Mouse (Mus musculus): Measurements from ENCODE around the gene Cfap221. TPM values are rescaled to one million over a fixed set of nuclear protein-coding genes. Genes with fewer than 3 reads are reported as not detected.

Gene Cfap221
- polyA plus RNA-seq, 1 experiment from 2014 or later, result 0.11 TPM

- no peak overlapping the region for H3K27ac ChIP-seq (replicated peaks)
- no peak for TF ChIP-seq CTCF (IDR thresholded peaks at IDR 0.05; ENCODE audit: low read depth)
- TF ChIP-seq EP300 (optimal IDR thresholded peaks at IDR 0.05), result no peak
- H3K9me3 ChIP-seq (ENCODE audit: control insufficient read depth, low read length), result no peaks in the 10 kb centered on the region
- no peak overlapping the region for H3K9ac ChIP-seq (ENCODE audit: low read length)
- H3K4me3 ChIP-seq (ENCODE audit: low read depth, low read length), result no peak overlapping the region
- H3K36me3 ChIP-seq (ENCODE audit: control insufficient read depth, insufficient read depth, low read length), result no peaks in the 10 kb centered on the region
- ATAC-seq (ENCODE audit: low FRiP score, low TSS enrichment) (no peak), DNase-seq (ENCODE audit: low spot score) (no peak)
- 77% methylated on average over 7 of the region's 7 CpGs for WGBS
- H3K4me1 ChIP-seq (replicated peaks; ENCODE audit: control insufficient read depth, insufficient read depth), result no peaks in the 10 kb centered on the region
- no peak overlapping the region for H3K4me2 ChIP-seq (replicated peaks; ENCODE audit: low read depth)
- no peaks in the 10 kb centered on the region for H3K27me3 ChIP-seq (ENCODE audit: control insufficient read depth, insufficient read depth, low read length)
Measured at GRCm38 (mm10) chr1:120035456-120036034, 38.5 kb upstream of the Cfap221 start.

GRCm38 (mm10) chr1:120034793-120035192 is 37.8 kb upstream of the Cfap221 start:
- ATAC-seq (ENCODE audit: low FRiP score, low TSS enrichment) (no peak), DNase-seq (ENCODE audit: low spot score) (no peak)
- H3K27me3 ChIP-seq (ENCODE audit: control insufficient read depth, insufficient read depth, low read length), result no peaks in the 10 kb centered on the region
- no peak overlapping the region for H3K4me2 ChIP-seq (replicated peaks; ENCODE audit: low read depth)
- no peak overlapping the region for H3K27ac ChIP-seq (replicated peaks)
- H3K9ac ChIP-seq (ENCODE audit: low read length), result no peak overlapping the region
- 54% methylated on average over 1 of the region's 1 CpGs for WGBS
- H3K4me3 ChIP-seq (ENCODE audit: low read depth, low read length), result no peak overlapping the region
- no peaks in the 10 kb centered on the region for H3K4me1 ChIP-seq (replicated peaks; ENCODE audit: control insufficient read depth, insufficient read depth)
- no peaks in the 10 kb centered on the region for H3K36me3 ChIP-seq (ENCODE audit: control insufficient read depth, insufficient read depth, low read length)
- TF ChIP-seq CTCF (IDR thresholded peaks at IDR 0.05; ENCODE audit: low read depth) (no peak), EP300 (optimal IDR thresholded peaks at IDR 0.05) (no peak)
- no peaks in the 10 kb centered on the region for H3K9me3 ChIP-seq (ENCODE audit: control insufficient read depth, low read length)

- Histone ChIP-seq H3K4me1 (replicated peaks; ENCODE audit: control insufficient read depth, insufficient read depth) (no peaks in the 10 kb centered on the region), H3K4me2 (replicated peaks; ENCODE audit: low read depth) (no peak overlapping the region), H3K4me3 (ENCODE audit: low read depth, low read length) (no peak overlapping the region), H3K36me3 (ENCODE audit: control insufficient read depth, insufficient read depth, low read length) (no peaks in the 10 kb centered on the region), H3K9ac (ENCODE audit: low read length) (no peak overlapping the region), H3K9me3 (ENCODE audit: control insufficient read depth, low read length) (no peaks in the 10 kb centered on the region), H3K27me3 (ENCODE audit: control insufficient read depth, insufficient read depth, low read length) (no peaks in the 10 kb centered on the region), H3K27ac (replicated peaks) (no peak overlapping the region)
- TF ChIP-seq CTCF (IDR thresholded peaks at IDR 0.05; ENCODE audit: low read depth) (no peak), EP300 (optimal IDR thresholded peaks at IDR 0.05) (no peak)
- ATAC-seq (ENCODE audit: low FRiP score, low TSS enrichment) (no peak), DNase-seq (ENCODE audit: low spot score) (no peak)
- WGBS, result 75% methylated on average over 2 of the region's 2 CpGs
Measured at GRCm38 (mm10) chr1:120033469-120033854, 36.4 kb upstream of the Cfap221 start.

GRCm38 (mm10) chr1:120032804-120033468 is 35.9 kb upstream of the Cfap221 start:
- Histone ChIP-seq H3K4me3 (ENCODE audit: low read depth, low read length) (no peak overlapping the region), H3K27me3 (ENCODE audit: control insufficient read depth, insufficient read depth, low read length) (no peaks in the 10 kb centered on the region), H3K9ac (ENCODE audit: low read length) (no peak overlapping the region), H3K9me3 (ENCODE audit: control insufficient read depth, low read length) (no peaks in the 10 kb centered on the region), H3K36me3 (ENCODE audit: control insufficient read depth, insufficient read depth, low read length) (no peaks in the 10 kb centered on the region), H3K4me1 (replicated peaks; ENCODE audit: control insufficient read depth, insufficient read depth) (no peaks in the 10 kb centered on the region), H3K4me2 (replicated peaks; ENCODE audit: low read depth) (no peak overlapping the region), H3K27ac (replicated peaks) (no peak overlapping the region)
- 40% methylated on average over 10 of the region's 10 CpGs for WGBS
- ATAC-seq (ENCODE audit: low FRiP score, low TSS enrichment) (peak; percentile 90), DNase-seq (ENCODE audit: low spot score) (peak; percentile 91)
- TF ChIP-seq EP300 (optimal IDR thresholded peaks at IDR 0.05) (no peak), CTCF (IDR thresholded peaks at IDR 0.05; ENCODE audit: low read depth) (peak; percentile 99)

GRCm38 (mm10) chr1:120030474-120030873 is 33.4 kb upstream of the Cfap221 start:
- H3K36me3 ChIP-seq (ENCODE audit: control insufficient read depth, insufficient read depth, low read length), result no peaks in the 10 kb centered on the region
- no peak overlapping the region for H3K9ac ChIP-seq (ENCODE audit: low read length)
- H3K9me3 ChIP-seq (ENCODE audit: control insufficient read depth, low read length), result no peaks in the 10 kb centered on the region
- TF ChIP-seq CTCF (IDR thresholded peaks at IDR 0.05; ENCODE audit: low read depth) (no peak), EP300 (optimal IDR thresholded peaks at IDR 0.05) (no peak)
- H3K27ac ChIP-seq (replicated peaks), result no peak overlapping the region
- 87% methylated on average over 3 of the region's 3 CpGs for WGBS
- DNase-seq (ENCODE audit: low spot score) (no peak), ATAC-seq (ENCODE audit: low FRiP score, low TSS enrichment) (no peak)
- H3K4me1 ChIP-seq (replicated peaks; ENCODE audit: control insufficient read depth, insufficient read depth), result no peaks in the 10 kb centered on the region
- H3K4me2 ChIP-seq (replicated peaks; ENCODE audit: low read depth), result no peak overlapping the region
- H3K4me3 ChIP-seq (ENCODE audit: low read depth, low read length), result no peak overlapping the region
- no peaks in the 10 kb centered on the region for H3K27me3 ChIP-seq (ENCODE audit: control insufficient read depth, insufficient read depth, low read length)

GRCm38 (mm10) chr1:120027693-120028092 is 30.7 kb upstream of the Cfap221 start:
- no peaks in the 10 kb centered on the region for H3K27me3 ChIP-seq (ENCODE audit: control insufficient read depth, insufficient read depth, low read length)
- H3K4me2 ChIP-seq (replicated peaks; ENCODE audit: low read depth), result no peak overlapping the region
- no peaks in the 10 kb centered on the region for H3K9me3 ChIP-seq (ENCODE audit: control insufficient read depth, low read length)
- H3K4me1 ChIP-seq (replicated peaks; ENCODE audit: control insufficient read depth, insufficient read depth), result no peaks in the 10 kb centered on the region
- H3K4me3 ChIP-seq (ENCODE audit: low read depth, low read length), result no peak overlapping the region
- no peak overlapping the region for H3K9ac ChIP-seq (ENCODE audit: low read length)
- WGBS, result 62% methylated on average over 4 of the region's 4 CpGs
- no peak overlapping the region for H3K27ac ChIP-seq (replicated peaks)
- DNase-seq (ENCODE audit: low spot score) (no peak), ATAC-seq (ENCODE audit: low FRiP score, low TSS enrichment) (0 out of 2 replicates have a peak, but pooled peaks have one; percentile 25)
- TF ChIP-seq CTCF (IDR thresholded peaks at IDR 0.05; ENCODE audit: low read depth) (no peak), EP300 (optimal IDR thresholded peaks at IDR 0.05) (no peak)
- no peaks in the 10 kb centered on the region for H3K36me3 ChIP-seq (ENCODE audit: control insufficient read depth, insufficient read depth, low read length)

All from stomach, postnatal 0 days (tissue).